8 mouse cellular contexts compared by ENCODE assay signal in the genomic region with DNA sequence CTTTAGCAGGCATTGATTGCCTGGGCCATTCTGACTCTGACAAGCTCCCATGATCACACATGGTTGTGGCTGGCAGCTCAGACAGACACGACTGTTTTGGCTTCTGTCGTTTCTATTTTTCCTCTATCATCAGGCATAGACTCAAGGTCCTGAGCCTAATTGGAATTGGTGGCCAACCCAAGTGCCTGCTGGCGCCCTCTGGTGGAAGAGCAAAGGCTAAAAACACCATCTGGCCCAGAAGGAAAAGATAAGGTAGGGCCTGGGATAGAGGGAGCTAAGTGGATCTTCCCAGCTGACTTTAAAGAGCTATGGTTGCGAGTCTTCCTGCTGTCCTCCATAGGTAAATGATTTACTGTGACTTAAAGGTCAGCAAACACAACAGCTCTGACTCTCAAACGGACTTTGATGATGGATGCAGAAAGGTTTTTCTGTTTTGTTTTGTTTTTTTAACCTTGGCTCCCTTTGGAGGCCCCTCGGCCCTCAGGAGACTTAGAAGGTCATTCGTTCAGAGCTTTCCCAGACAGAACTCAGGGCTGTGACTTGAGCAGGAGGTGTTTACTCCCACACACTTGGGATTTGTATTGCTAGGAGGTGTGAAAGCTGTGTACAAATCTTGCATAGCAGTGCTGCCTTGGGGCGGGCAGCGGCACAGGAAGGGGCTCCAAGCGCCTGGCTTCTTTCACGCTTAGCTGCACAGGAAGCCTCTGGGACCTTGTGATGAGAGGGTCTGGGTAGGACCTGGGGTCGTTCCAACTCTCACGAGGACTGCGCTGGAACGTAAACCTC. TPM values are rescaled to one million over a fixed set of nuclear protein-coding genes. Genes with fewer than 3 reads are reported as not detected.
A peak's percentile ranks its signal among the peaks of the same experiment; 100 is the strongest.
DNase-seq lines count a peak whose midpoint lies in the region; ATAC-seq and TF ChIP-seq lines count a peak whose summit lies in the region.

No protein-coding gene starts in this region.

- WGBS in limb, embryonic 13.5 days, result 35% methylated on average over 15 of the region's 15 CpGs

- no peaks in the 10 kb centered on the region for H3K4me1 ChIP-seq in MEL (ENCODE audit: control insufficient read depth in 1 of 2, insufficient read depth in 2 of 2, low read length in 2 of 2)
- peaks cover 7% of the 10 kb centered on the region; the same call in 1 of the 2 replicates for H3K4me1 ChIP-seq in limb, embryonic 13.5 days

- TF ChIP-seq RAD21 in MEL (IDR thresholded peaks at IDR 0.05; ENCODE audit: low read depth, low read length), result peak; percentile 28

- H3K4me2 ChIP-seq in limb, embryonic 13.5 days (replicated peaks), result peak overlapping the region; percentile 25; the same call in 1 of the 2 replicates

- no peaks in the 10 kb centered on the region for H3K79me2 ChIP-seq in MEL (ENCODE audit: control insufficient read depth, insufficient read depth, low read length, poor library complexity)

- peak; percentile 37 to 61 (median 56) for TF ChIP-seq CTCF in MEL (IDR thresholded peaks at IDR 0.05 in 2 of 3, conservative IDR thresholded peaks at IDR 0.05 in 1 of 3; ENCODE audit: control insufficient read depth in 1 of 3, insufficient read depth in 1 of 3, low read depth in 2 of 3, low read length in 3 of 3, poor library complexity in 1 of 3, severe bottlenecking in 1 of 3)

- no peak for TF ChIP-seq EP300 in MEL (IDR thresholded peaks at IDR 0.05; ENCODE audit: low read depth in 1 of 2, low read length in 2 of 2)

- H3K9me3 ChIP-seq in MEL (replicated peaks; ENCODE audit: insufficient read depth, low read length), result no peaks in the 10 kb centered on the region
- H3K9me3 ChIP-seq in limb, embryonic 13.5 days, result no peaks in the 10 kb centered on the region

- H3K36me3 ChIP-seq in MEL (ENCODE audit: control insufficient read depth in 1 of 2, insufficient read depth in 2 of 2, low read length in 2 of 2), result no peaks in the 10 kb centered on the region
- H3K36me3 ChIP-seq in limb, embryonic 13.5 days, result no peaks in the 10 kb centered on the region

- ATAC-seq in granulocyte monocyte progenitor cell, adult 5-6 weeks (replicated peaks; ENCODE audit: poor library complexity, severe bottlenecking), result peak; percentile 68
- peak; percentile 51 for ATAC-seq in limb, embryonic 13.5 days (ENCODE audit: low FRiP score, low read depth)
- peak; percentile 65; the same call in 1 of the 2 replicates for ATAC-seq in neutrophil, adult 5-6 weeks (ENCODE audit: extremely low read depth, insufficient number of reproducible peaks, low FRiP score, poor library complexity, severe bottlenecking)

- H3K4me3 ChIP-seq in MEL (ENCODE audit: control insufficient read depth in 1 of 2, insufficient read depth in 1 of 2, low read depth in 2 of 2, low read length in 2 of 2), result no peak overlapping the region
- H3K4me3 ChIP-seq in limb, embryonic 13.5 days, result no peak overlapping the region

- no peak overlapping the region for H3K9ac ChIP-seq in MEL (ENCODE audit: control insufficient read depth, low read depth, low read length, poor library complexity, severe bottlenecking)
- H3K9ac ChIP-seq in limb, embryonic 13.5 days, result no peak overlapping the region

- H3K27me3 ChIP-seq in MEL (ENCODE audit: control insufficient read depth in 1 of 2, insufficient read depth in 2 of 2, low read length in 2 of 2), result no peaks in the 10 kb centered on the region
- no peaks in the 10 kb centered on the region for H3K27me3 ChIP-seq in limb, embryonic 13.5 days

- DNase-seq in A20 (ENCODE audit: low read depth, low spot score) (peak; percentile 56), MEL (ENCODE audit: low read depth, low spot score) (peak; percentile 50)
- peak; percentile 25 for DNase-seq in cerebellum, adult 8-10 months
- peak; percentile 54 to 75 for DNase-seq in kidney, adult 8-10 months
- peak; percentile 70 for DNase-seq in urinary bladder, postnatal 25 days (ENCODE audit: low spot score)

- no peak overlapping the region for H3K27ac ChIP-seq in MEL (ENCODE audit: control insufficient read depth, low read depth, low read length)
- H3K27ac ChIP-seq in limb, embryonic 13.5 days, result no peak overlapping the region

- TF ChIP-seq POLR2A in MEL (IDR thresholded peaks at IDR 0.05; ENCODE audit: control insufficient read depth in 1 of 2, insufficient read depth in 1 of 2, low read depth in 1 of 2, low read length in 2 of 2, poor library complexity in 1 of 2), result no peak

TF ChIP-seq in MEL, 35 proteins besides CTCF, POLR2A, EP300 and RAD21:
- TF ChIP-seq MYB (IDR thresholded peaks at IDR 0.05; ENCODE audit: low read depth, low read length) (no peak), ZKSCAN1 (IDR thresholded peaks at IDR 0.05; ENCODE audit: low read depth, low read length) (no peak), SIN3A (IDR thresholded peaks at IDR 0.05; ENCODE audit: low read length) (no peak), NRF1 (IDR thresholded peaks at IDR 0.05; ENCODE audit: insufficient read depth, low read depth, low read length, poor library complexity, severe bottlenecking) (no peak), SMC3 (IDR thresholded peaks at IDR 0.05; ENCODE audit: low read depth, low read length) (peak; percentile 73)

RNA-seq across cellular contexts. Expression of a gene that starts 22.4 kb away (rescaled TPM):
- total RNA-seq in MEL (2012; rRNA removed), result 0.54 and 0.95 TPM in 2 replicates
- polyA plus RNA-seq in MEL (2012; ENCODE audit: insufficient read depth in 1 of 2, insufficient read length in 2 of 2, low read depth in 1 of 2, low replicate concordance in 2 of 2, missing spikeins in 1 of 2), result 1 to 10 TPM in 1 of 2 experiments, not detected in 1; 2.9 TPM
- total RNA-seq in granulocyte monocyte progenitor cell, adult 5-6 weeks (2014; fragmentation: Nextera tagmentation), result 8.9 and 9.3 TPM in 2 replicates
- 2.2 and 4.0 TPM in 2 replicates for total RNA-seq in granulocyte monocyte progenitor cell, adult 5-6 weeks (2017)
- polyA plus RNA-seq in limb, embryonic 13.5 days (2015; fragmentation: Nextera tagmentation; extraction: Ambion mirVana), result 11.6 and 12.4 TPM in 2 replicates
- 3.3 and 4.9 TPM in 2 replicates for total RNA-seq in neutrophil, adult 5-6 weeks (2017)
